Mouse (Mus musculus) forebrain, embryonic 12.5 days (tissue): ENCODE data around the gene Flywch1. TPM values are rescaled to one million over a fixed set of nuclear protein-coding genes. Genes with fewer than 3 reads are reported as not detected.
A peak's percentile ranks its signal among the peaks of the same experiment; 100 is the strongest.

ENCODE experiments used
- ATAC-seq: fragments of 200-750 bp; cut with Nextera tagmentation; 2 replicates; pipeline ENCODE4 v1.8.0; 2017; ENCODE audit warnings: moderate TSS enrichment; ENCODE audit not compliant: low FRiP score
- H3K27ac ChIP-seq: fragments of 300-500 bp; sonication (generic); 2 replicates; pipeline ENCODE4 v1.5.1; 2016; ENCODE audit warnings: mild to moderate bottlenecking
- H3K27me3 ChIP-seq: fragments of 300-500 bp; sonication (generic); 2 replicates; pipeline ENCODE4 v1.6.1; 2016; ENCODE audit warnings: mild to moderate bottlenecking
- H3K36me3 ChIP-seq: fragments of 300-500 bp; sonication (generic); replicated peaks from 2 replicates; pipeline ENCODE4 v1.6.1; 2016; ENCODE audit warnings: mild to moderate bottlenecking
- H3K4me1 ChIP-seq: fragments of 300-500 bp; sonication (generic); 2 replicates; pipeline ENCODE4 v1.6.1; 2016
- H3K4me2 ChIP-seq: fragments of 300-500 bp; sonication (generic); 2 replicates; pipeline ENCODE4 v1.6.1; 2016; ENCODE audit warnings: mild to moderate bottlenecking, moderate library complexity
- H3K4me3 ChIP-seq: fragments of 300-500 bp; sonication (generic); replicated peaks from 2 replicates; pipeline ENCODE4 v1.5.1; 2016; ENCODE audit warnings: mild to moderate bottlenecking
- H3K9ac ChIP-seq: fragments of 300-500 bp; sonication (generic); 2 replicates; pipeline ENCODE4 v1.6.1; 2016; ENCODE audit warnings: mild to moderate bottlenecking
- H3K9me3 ChIP-seq: fragments of 300-500 bp; sonication (generic); 2 replicates; pipeline ENCODE4 v1.6.1; 2016
- WGBS: fragments of 180-500 bp; shearing (Covaris S2); methylation state at CpG from one replicate; pipeline ENCODE4 v1.1.7; 2016; 5-methylcytosine and 5-hydroxymethylcytosine counted together
- polyA plus RNA-seq: library from polyadenylated mRNA; unstranded; fragments of >200 nt; fragmentation: Nextera tagmentation; extraction: Ambion mirVana; gene quantifications from 2 replicates; pipeline ENCODE4 v1.2.1, GENCODE M21; 2016

Gene Flywch1
- polyA plus RNA-seq, 1 experiment from 2014 or later = 173 TPM

DNA sequence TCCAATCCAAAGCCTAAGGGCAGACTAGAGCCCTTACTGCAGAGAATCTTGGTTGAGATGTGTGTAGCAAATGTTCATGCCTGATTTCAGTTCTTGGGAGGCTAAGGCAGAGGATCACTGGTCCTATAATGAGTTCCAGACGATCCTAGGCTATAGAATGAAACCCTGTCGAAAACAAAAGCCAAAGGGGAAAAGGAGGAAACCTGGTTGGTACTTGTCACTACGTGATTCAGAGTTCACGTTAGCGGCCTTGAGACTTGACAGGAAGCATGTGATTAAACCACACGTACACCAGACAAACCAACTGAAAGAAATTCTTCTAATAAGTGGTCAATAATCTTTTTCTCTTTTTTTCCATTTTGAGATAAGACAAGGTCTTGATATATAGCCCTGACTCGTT is 25.9 kb upstream of the Flywch1 start:
- H3K4me3 ChIP-seq = no peak overlapping the region
- H3K9me3 ChIP-seq = no peaks in the 10 kb centered on the region
- H3K4me1 ChIP-seq = no peaks in the 10 kb centered on the region; the same call in 1 of the 2 replicates
- WGBS = 81% methylated on average over 7 of the region's 7 CpGs
- no peak for ATAC-seq
- no peaks in the 10 kb centered on the region for H3K36me3 ChIP-seq
- no peak overlapping the region for H3K9ac ChIP-seq
- H3K27me3 ChIP-seq = no peaks in the 10 kb centered on the region
- no peak overlapping the region for H3K27ac ChIP-seq
- H3K4me2 ChIP-seq = no peak overlapping the region

- peaks cover 13% of the 10 kb centered on the region for H3K4me1 ChIP-seq
- H3K27ac ChIP-seq = no peak overlapping the region
- WGBS = 97% methylated on average over 8 of the region's 8 CpGs
- ATAC-seq = no peak
- no peaks in the 10 kb centered on the region for H3K27me3 ChIP-seq
- no peak overlapping the region for H3K4me3 ChIP-seq
- no peak overlapping the region for H3K4me2 ChIP-seq
- no peak overlapping the region for H3K9ac ChIP-seq
- H3K9me3 ChIP-seq = no peaks in the 10 kb centered on the region
- no peaks in the 10 kb centered on the region for H3K36me3 ChIP-seq
Observed at GRCm38 (mm10) chr17:23795323-23795722, 23.9 kb upstream of the Flywch1 start.

- 69% methylated on average over 2 of the region's 2 CpGs for WGBS
- Histone ChIP-seq H3K9me3 (no peaks in the 10 kb centered on the region), H3K36me3 (no peaks in the 10 kb centered on the region), H3K27ac (peak overlapping the region; percentile 94), H3K4me3 (peak overlapping the region; percentile 39), H3K4me1 (peaks cover 24% of the 10 kb centered on the region), H3K9ac (peak overlapping the region; percentile 74; the same call in 1 of the 2 replicates), H3K4me2 (peak overlapping the region; percentile 74), H3K27me3 (no peaks in the 10 kb centered on the region)
- ATAC-seq = no peak
Observed at GRCm38 (mm10) chr17:23791079-23791357, 19.6 kb upstream of the Flywch1 start.

- peak within 1 kb of the TSS; percentile 74 for H3K4me2 ChIP-seq
- H3K27me3 ChIP-seq = no peaks in the 10 kb centered on the region
- no peaks in the 10 kb centered on the region for H3K36me3 ChIP-seq
- H3K4me1 ChIP-seq = peaks cover 26% of the 10 kb centered on the region
- H3K9me3 ChIP-seq = no peaks in the 10 kb centered on the region
- WGBS = under 1% methylated on average over 29 of the region's 29 CpGs
- H3K9ac ChIP-seq = peak within 1 kb of the TSS; percentile 74
- ATAC-seq = peak; percentile 71
- H3K4me3 ChIP-seq = peak within 1 kb of the TSS; percentile 39
- H3K27ac ChIP-seq = peak within 1 kb of the TSS; percentile 94
Observed at GRCm38 (mm10) chr17:23790269-23791078, 19.1 kb upstream of the Flywch1 start, which contains the start of gene Srrm2. Gene Srrm2, plus strand, starts transcription at chr17:23790532.

DNA sequence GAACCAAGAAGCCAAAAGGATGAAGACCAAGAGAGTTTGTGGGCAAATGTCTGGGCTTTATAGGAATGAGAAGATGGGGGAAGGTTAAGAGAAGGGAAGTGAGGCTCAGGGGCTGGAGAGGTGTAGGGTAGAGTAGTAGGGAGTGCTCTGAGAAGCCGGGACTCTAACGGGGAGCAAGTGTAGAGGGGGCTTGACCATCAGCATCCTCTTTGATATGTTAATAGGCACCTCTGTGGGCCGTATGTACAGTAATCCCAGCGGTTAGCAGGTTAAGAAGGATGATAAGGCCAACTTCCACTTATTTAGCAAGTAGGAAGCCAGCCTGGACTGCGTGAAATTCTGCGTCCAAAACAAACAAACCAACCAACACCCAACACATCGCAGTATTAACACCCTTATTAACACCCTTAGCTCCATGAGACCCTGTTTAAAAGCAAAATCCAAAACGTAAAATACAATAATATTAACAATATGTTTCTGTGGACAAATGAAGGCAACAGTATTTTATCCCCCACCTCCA is 18.4 kb upstream of the Flywch1 start:
- Histone ChIP-seq H3K4me1 (peaks cover 27% of the 10 kb centered on the region), H3K36me3 (no peaks in the 10 kb centered on the region), H3K27ac (peak overlapping the region; percentile 94), H3K4me2 (peak overlapping the region; percentile 74), H3K27me3 (no peaks in the 10 kb centered on the region), H3K9ac (peak overlapping the region; percentile 74), H3K4me3 (peak overlapping the region; percentile 39), H3K9me3 (no peaks in the 10 kb centered on the region)
- WGBS = 9% methylated on average over 8 of the region's 8 CpGs
- no peak for ATAC-seq

DNA sequence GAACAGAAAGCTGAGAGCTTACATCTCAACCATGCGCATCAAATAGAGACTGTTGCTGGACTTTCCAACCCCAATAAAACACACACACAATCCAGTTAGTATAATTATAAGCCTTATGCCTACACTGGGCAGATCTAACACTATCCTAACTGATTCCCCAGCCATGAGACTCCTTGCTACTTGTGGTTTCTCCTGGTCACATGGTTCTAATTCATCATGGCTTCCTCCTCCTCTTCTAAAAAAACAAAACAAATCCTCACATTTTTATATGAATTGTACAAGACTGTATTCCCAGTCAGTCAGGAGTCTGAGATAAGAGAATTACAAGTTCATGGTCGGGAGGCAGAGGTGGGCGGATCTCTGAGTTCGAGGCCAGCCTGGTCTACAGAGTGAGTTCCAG is 17.6 kb upstream of the Flywch1 start:
- Histone ChIP-seq H3K4me1 (peaks cover 27% of the 10 kb centered on the region), H3K36me3 (no peaks in the 10 kb centered on the region), H3K27me3 (no peaks in the 10 kb centered on the region), H3K9me3 (no peaks in the 10 kb centered on the region), H3K4me2 (no peak overlapping the region), H3K4me3 (no peak overlapping the region), H3K9ac (no peak overlapping the region), H3K27ac (no peak overlapping the region)
- 90% methylated on average over 4 of the region's 4 CpGs for WGBS
- ATAC-seq = no peak

DNA sequence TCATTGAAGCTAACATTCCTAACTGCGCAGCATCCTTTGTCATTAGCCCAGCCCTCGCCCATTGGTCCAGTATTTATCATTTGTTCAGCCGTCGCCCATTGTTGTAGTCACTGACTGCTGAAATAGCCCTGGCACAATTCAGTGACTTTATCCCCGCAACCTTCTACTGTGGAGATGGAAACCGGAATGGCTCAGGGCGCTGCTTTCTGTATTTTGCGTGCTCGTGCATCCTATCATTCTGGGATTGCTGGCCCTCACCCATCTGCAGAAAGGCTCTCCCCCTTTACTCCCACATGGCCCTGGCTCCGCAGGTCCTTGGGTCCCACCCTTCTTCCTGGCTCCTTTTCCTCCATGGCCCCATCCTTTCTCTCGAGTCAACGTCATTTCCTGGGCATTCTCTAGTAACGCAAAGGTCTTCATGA is 15.1 kb upstream of the Flywch1 start:
- Histone ChIP-seq H3K4me3 (peak overlapping the region; percentile 58), H3K9ac (no peak overlapping the region), H3K4me2 (peak overlapping the region; percentile 83), H3K27ac (peak overlapping the region; percentile 68; the same call in 1 of the 2 replicates), H3K36me3 (no peaks in the 10 kb centered on the region), H3K9me3 (no peaks in the 10 kb centered on the region), H3K27me3 (no peaks in the 10 kb centered on the region), H3K4me1 (peaks cover 24% of the 10 kb centered on the region)
- peak; percentile 53 for ATAC-seq
- 16% methylated on average over 13 of the region's 13 CpGs for WGBS

DNA sequence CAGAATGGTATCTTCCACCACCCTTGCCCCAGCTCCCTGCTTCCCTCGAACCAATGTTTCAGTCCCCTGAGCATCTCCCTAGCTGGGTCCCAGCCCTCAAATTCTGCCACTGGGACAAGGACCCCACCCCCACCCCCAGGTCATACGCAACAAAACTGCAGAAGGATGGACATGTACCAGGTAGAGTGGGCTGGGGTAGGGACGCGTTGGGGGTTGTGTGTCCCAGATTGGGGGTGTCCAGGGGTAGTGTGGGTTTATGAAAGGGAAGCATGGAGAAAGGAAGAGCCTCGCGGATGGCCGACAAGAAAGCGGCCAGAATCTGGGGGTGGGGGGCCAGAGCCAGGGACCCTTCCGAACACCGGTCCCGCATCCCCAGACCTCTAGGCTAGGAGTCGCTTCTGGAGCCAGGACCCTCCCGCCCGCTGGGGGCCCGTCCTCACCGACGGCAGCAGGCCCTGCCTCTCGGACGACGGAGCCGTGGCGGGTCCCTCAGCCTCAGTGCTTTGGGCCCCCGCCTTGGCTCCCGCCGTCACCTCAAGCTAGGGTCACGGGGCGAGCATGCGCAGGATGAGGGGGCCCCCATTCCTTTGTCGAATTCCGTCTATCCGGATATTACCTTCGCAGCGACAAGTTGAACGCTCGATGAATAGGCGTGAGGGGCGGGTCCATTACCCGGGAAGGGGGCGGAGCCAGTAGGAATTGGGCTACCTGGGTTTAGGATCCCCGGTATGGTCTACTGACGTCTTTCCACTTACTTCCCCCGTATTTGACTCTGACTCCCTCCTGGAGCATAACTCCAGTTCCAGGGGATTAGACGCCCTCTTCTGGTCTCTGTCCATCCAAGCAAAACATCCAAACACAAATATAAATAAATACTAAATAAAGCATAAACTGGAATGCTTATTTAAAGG is 14.4 kb upstream of the Flywch1 start, which contains the start of gene Flywch2:
Gene Flywch2, minus strand, starts transcription at position 521 of the 911 bp plus-strand sequence.
- Histone ChIP-seq H3K4me3 (peak within 1 kb of the TSS; percentile 58), H3K27me3 (no peaks in the 10 kb centered on the region)
- 2% methylated on average over 43 of the region's 43 CpGs for WGBS

DNA sequence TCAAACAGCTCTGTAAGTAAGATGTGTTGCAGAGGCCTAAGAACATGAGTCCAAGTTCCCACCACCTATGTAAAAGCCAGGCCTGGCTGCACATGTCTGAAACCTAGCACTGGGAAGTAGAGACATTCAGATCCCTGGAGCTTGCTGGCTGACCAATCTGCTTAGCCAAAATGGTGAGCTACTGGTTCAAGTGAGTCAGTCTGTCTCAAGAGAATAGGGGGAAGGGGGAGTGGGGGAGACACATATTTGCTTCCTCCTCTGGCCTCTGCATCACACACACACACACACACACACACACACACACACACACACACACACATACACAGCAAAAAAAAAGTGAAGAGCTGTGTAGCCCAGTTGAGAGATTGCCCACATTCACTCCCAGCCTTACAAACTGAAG is 11.9 kb upstream of the Flywch1 start:
- H3K9me3 ChIP-seq = no peaks in the 10 kb centered on the region
- H3K27me3 ChIP-seq = no peaks in the 10 kb centered on the region
- no peak overlapping the region for H3K27ac ChIP-seq
- no peaks in the 10 kb centered on the region for H3K36me3 ChIP-seq
- no peak overlapping the region for H3K4me2 ChIP-seq
- ATAC-seq = no peak
- H3K9ac ChIP-seq = no peak overlapping the region
- H3K4me1 ChIP-seq = peaks cover 5% of the 10 kb centered on the region; the same call in 1 of the 2 replicates
- H3K4me3 ChIP-seq = no peak overlapping the region

More for the DNA sequence above, 14.4 kb upstream of the Flywch1 start, which contains the start of gene Flywch2:
- Histone ChIP-seq H3K27ac (peak within 1 kb of the TSS; percentile 68; the same call in 1 of the 2 replicates), H3K4me1 (peaks cover 19% of the 10 kb centered on the region), H3K9ac (peak within 1 kb of the TSS; percentile 78), H3K4me2 (peak within 1 kb of the TSS; percentile 83), H3K9me3 (no peaks in the 10 kb centered on the region), H3K36me3 (no peaks in the 10 kb centered on the region)
- ATAC-seq = peak; percentile 80

DNA sequence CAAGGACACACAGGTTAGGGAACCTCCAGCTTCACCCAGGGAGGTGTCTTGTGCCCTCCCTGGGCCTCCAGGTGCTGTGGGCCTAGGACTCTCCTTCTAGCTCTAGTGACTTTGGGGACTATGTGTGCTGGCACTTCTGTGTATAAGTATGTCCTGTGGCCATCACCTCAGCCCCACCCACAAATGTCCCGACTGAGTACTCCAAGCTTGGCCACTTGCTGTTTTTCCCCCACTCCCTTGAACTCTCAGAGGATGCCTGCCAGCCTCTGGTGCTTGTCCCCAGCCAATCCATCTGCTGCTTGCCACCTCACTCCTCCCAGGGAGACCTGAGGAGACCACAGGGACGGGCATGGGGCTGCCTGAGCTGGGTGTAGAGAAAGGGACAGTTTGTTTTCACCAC is 7.0 kb upstream of the Flywch1 start:
- Histone ChIP-seq H3K36me3 (no peaks in the 10 kb centered on the region; the same call in 1 of the 2 replicates), H3K4me3 (no peak overlapping the region), H3K27me3 (no peaks in the 10 kb centered on the region), H3K4me2 (no peak overlapping the region), H3K9ac (no peak overlapping the region), H3K27ac (no peak overlapping the region), H3K9me3 (no peaks in the 10 kb centered on the region), H3K4me1 (peaks cover 3% of the 10 kb centered on the region; the same call in 1 of the 2 replicates)
- no peak for ATAC-seq
- WGBS = 50% methylated on average over 2 of the region's 2 CpGs

DNA sequence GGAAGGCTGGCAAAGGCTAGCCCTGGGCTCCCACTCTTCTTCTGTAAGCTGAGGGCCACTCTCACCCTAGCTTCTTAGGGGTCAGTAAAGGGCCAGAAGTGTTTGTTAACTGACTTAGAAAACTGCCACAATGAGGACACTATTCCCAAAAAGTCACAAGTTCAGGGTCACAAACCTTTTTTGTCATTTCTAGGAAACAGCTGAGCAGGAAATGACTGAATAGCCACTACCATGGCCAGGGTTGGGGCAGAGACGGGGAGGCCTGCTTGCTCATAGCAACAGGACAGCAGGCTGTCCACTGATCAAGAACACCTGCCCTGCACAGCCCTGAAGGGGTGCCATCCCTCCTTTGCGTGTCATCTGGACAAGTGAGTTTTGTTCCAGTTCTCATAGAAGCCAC is 5.7 kb upstream of the Flywch1 start:
- Histone ChIP-seq H3K4me2 (no peak overlapping the region), H3K4me1 (peaks cover 3% of the 10 kb centered on the region; the same call in 1 of the 2 replicates), H3K9ac (no peak overlapping the region), H3K27ac (no peak overlapping the region), H3K36me3 (no peaks in the 10 kb centered on the region; the same call in 1 of the 2 replicates), H3K9me3 (no peaks in the 10 kb centered on the region), H3K4me3 (no peak overlapping the region), H3K27me3 (no peaks in the 10 kb centered on the region)
- no peak for ATAC-seq
- 81% methylated on average over 2 of the region's 2 CpGs for WGBS

GRCm38 (mm10) chr17:23776216-23776615 is 4.8 kb upstream of the Flywch1 start:
- H3K9me3 ChIP-seq = no peaks in the 10 kb centered on the region
- ATAC-seq = no peak
- H3K9ac ChIP-seq = no peak overlapping the region
- WGBS = 79% methylated on average over 10 of the region's 10 CpGs
- H3K36me3 ChIP-seq = no peaks in the 10 kb centered on the region; the same call in 1 of the 2 replicates
- peaks cover 6% of the 10 kb centered on the region; the same call in 1 of the 2 replicates for H3K4me1 ChIP-seq
- no peaks in the 10 kb centered on the region for H3K27me3 ChIP-seq
- H3K4me2 ChIP-seq = no peak overlapping the region
- no peak overlapping the region for H3K4me3 ChIP-seq
- H3K27ac ChIP-seq = no peak overlapping the region
